Mouse (Mus musculus) CD4-positive naive resting alpha-beta T cell, adult 57 days (primary cell): Measurements from ENCODE around the gene Nprl3. TPM values are rescaled to one million over a fixed set of nuclear protein-coding genes. Genes with fewer than 3 reads are reported as not detected.

Experiments used
- total RNA-seq: library from RNA; stranded (reverse); gene quantifications from one replicate; pipeline ENCODE4 v1.2.4, GENCODE M21; 2023

The Nprl3 gene
- 62.0 TPM for total RNA-seq

DNA sequence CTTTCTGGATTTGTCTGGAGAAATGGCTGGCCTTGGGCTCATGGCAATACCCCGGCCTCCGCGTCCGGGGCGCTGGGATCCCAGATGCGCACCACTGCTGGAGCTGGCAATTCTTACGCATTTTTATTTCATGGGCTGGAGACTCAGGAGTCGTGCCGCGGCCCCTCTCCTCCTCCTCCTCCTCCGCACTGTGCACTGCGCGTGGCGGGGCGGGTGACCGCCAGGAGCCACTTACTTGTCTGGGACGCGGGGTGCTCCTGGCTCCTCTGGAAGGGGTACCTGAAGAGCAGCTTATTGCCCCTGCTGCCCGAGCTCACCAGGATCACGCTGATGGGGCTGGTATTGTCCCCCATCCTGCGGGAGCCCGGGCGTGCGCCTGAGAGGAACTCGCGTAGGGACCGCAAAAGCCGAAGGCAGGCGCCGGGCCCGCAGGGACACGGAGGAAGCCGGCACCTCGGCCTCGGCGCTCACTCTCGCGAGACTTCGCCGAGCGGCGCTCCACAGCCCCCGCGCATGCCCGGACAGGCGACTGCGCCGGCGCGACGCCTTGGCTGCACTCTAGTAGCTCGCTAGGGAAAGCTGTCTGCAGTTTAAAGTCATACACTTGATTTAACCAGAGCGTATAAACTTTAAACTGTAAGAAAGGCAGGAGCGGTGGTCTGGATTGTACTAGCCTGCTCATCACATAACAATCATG is at the start of gene Nprl3:
TSS of gene Nprl3 (minus strand) at position 520 of the 697 bp plus-strand sequence.

DNA sequence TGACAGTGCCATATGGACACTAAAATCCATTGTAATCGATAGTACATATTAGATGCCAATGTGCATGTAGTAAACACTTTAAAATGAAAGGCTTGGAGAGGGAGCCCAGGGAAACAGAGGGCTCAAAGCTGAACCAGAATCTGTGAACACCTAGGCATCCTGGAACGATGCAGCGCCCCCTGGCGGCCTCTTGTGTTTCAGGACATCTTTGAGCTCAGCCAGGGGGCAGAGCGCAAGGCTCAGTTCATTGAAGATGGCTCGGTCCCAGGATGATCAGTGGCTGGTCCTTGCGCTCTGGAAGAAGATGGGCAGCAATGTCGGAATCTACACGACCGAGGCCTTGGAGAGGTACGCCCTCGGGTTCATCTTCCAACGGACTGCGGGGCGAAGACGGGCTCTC is 32.4 kb upstream of the Nprl3 start, which contains the start of gene Hbq1a:
TSS of gene Hbq1a (plus strand) at position 205 of the 400 bp plus-strand sequence.

DNA sequence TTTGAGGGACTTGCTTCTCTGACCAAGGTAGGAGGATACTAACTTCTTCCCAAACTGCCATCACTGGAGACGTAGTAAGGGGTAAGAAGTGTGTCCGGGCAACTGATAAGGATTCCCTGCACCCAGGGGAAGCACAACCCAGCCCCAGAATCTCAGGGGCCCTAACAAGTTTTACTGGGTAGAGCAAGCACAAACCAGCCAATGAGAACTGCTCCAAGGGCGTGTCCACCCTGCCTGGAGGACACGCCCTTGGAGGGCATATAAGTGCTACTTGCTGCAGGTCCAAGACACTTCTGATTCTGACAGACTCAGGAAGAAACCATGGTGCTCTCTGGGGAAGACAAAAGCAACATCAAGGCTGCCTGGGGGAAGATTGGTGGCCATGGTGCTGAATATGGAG is 28.7 kb upstream of the Nprl3 start, which contains the start of gene Hba-a2:
TSS of gene Hba-a2 (plus strand) at position 287 of the 400 bp plus-strand sequence.

GRCm38 (mm10) chr11:32286695-32287492 is 19.4 kb upstream of the Nprl3 start, which contains the start of gene Hbq1b:
Gene Hbq1b, plus strand, starts transcription at chr11:32286965.

GRCm38 (mm10) chr11:32283091-32283777 is 15.7 kb upstream of the Nprl3 start, which contains the start of gene Hba-a1:
Gene Hba-a1, plus strand, starts transcription at chr11:32283511.

GRCm38 (mm10) chr11:32276347-32276746 is 8.8 kb upstream of the Nprl3 start, which contains the start of gene Hba-x:
Gene Hba-x, plus strand, starts transcription at chr11:32276400.

DNA sequence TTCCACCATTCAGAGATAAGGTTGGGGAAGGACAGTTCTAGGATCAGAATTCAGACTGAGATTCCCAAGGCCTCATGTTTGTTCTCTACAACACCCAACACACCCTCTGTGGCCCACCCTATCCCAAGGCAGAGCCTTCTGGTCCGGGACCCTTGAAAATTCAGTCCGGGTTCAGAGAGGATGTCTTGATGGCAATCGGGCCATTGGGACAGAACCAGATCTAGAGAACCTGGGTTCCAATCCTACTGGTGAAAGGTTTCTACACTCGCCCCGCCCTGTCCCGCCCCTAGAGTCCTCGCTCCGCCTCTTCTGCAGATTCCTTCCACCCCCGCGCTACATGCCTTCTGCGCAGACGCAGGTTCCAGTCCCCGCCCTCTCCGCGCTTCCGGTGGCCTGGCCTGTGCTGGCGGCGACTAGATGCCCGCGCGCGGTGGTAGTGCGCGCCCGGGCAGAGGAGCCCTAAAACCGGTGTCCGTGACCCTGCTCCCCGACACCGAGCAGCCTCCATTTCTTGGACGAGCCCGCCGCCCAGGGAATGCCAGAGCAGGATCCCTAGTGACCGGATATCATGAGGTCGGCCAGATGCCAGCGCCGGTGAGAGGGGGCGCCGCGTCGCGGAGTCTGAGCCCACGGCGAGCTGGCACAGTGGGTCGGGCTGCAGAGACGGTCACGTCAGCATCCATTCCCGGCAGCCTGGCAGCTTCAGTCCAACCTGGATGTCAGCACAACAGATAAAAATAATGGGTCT is 41.2 kb downstream of the Nprl3 start, which contains the start of gene Mpg:
TSS of gene Mpg (plus strand) at position 382 of the 748 bp plus-strand sequence.

DNA sequence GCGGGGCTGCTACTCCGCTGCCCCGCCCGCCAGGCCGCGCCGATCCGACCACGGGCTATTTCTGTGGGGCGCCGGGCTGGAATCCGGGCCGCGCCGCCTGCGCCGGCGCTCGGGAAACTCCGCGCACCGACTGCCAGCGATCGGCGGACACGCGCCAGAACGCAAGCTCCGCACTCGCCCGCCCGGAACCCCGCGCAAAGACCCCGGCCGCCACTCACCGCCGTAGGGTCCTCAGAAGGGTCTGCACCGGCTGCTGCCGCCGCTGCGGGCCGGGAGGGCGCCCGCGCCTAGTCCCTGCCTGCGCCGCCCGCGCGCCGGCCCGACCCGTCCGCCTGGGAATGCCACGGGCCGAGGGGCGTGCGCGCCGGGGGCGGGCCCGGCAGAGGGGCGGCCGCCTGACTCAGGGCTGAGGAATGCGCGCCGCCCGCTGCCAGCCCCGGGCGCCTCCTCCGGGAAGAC is 45.5 kb downstream of the Nprl3 start, which contains the start of gene Rhbdf1:
TSS of gene Rhbdf1 (minus strand) at position 350 of the 459 bp plus-strand sequence.

DNA sequence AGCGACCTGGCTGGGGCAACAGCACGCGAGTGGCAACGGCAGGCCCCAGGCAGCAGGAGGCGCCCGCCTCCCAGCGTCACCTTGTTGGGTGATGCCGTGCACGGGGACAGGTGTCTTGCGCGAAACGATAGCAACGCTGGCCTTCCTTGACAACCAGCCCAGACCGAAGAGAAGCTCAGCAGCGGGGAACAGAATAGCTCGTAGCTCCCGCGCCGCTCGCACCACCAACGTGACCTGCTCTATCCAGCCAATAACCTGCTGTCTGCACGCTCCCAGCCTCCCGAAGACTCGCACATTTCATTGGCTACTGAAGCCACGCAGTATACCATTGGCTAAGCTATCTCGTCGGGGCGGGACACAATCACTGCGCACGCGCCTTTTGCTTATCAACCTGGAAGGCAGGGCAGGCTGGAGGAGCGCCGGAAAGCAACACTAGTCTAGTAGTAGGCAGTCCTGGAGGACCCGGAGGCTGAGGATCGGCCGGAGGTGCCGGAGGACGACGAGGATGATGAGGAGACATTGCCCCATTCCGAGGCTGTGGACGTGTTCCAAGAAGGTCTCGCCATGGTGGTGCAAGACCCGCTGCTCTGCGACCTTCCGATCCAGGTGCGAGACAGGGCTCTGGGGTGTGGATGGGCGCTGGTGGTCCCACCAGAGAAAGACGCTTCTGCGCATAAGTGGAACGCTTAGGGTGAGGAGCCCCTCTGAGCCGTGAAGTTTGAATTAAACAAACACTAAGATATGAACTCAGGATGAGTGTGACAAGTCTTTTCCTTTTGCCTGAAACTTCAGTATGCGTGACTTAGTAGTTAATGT is 62.2 kb downstream of the Nprl3 start, which contains the start of gene Snrnp25:
TSS of gene Snrnp25 (plus strand) at position 358 of the 816 bp plus-strand sequence.

DNA sequence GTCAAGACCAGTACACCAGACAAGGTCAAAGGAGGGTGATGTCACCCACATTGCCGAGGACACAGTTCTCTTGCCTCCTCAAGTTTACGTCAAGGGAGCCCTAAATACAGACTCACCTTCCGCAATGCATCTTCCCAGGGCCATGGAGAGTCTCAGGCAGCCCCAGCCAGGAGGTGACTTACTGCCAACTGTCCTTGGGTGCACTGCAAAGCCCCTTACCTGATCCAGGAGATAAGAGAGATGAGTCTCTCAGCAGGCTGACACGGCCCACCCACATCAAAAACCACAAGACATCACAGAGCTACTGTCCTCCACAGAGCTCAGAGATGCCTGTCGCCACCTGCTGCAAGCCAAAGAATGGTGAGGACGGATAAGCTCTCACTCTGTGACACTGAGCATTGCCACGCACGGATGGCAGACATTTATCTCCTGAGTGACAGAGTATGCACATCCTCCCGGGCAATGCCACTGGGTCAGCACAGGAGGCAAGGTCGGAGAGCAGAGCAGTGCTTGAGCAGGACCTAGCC is 67.4 kb downstream of the Nprl3 start, which contains the start of gene Il9r:
TSS of gene Il9r (minus strand) at position 205 of the 527 bp plus-strand sequence.

Other genes starting within 250 kb of the Nprl3 start
- 2.7 TPM for gene Il9r, start 67.4 kb downstream of the Nprl3 start, total RNA-seq
- 11.6 TPM for gene Snrnp25, start 62.3 kb downstream of the Nprl3 start, total RNA-seq
- gene Rhbdf1, start 45.4 kb downstream of the Nprl3 start, total RNA-seq = 1.3 TPM
- gene Mpg, start 41.2 kb downstream of the Nprl3 start, total RNA-seq = 23.2 TPM
- not detected for gene Hba-x, start 8.7 kb upstream of the Nprl3 start, total RNA-seq
- 1,092 TPM for gene Hba-a1, start 15.8 kb upstream of the Nprl3 start, total RNA-seq
- not detected for gene Hbq1b, start 19.3 kb upstream of the Nprl3 start, total RNA-seq
- 697 TPM for gene Hba-a2, start 28.8 kb upstream of the Nprl3 start, total RNA-seq
- gene Hbq1a, start 32.4 kb upstream of the Nprl3 start, total RNA-seq = not detected
- 0.09 TPM for gene Sh3pxd2b, start 80.1 kb upstream of the Nprl3 start, total RNA-seq
- 4.3 TPM for gene Ubtd2, start 187.7 kb upstream of the Nprl3 start, total RNA-seq